Mouse (Mus musculus) cerebellum, adult 2 months (tissue): ENCODE data around the gene Tm4sf4.

Experiments
- CTCF ChIP-seq: fragments of 200-500 bp; IDR thresholded peaks from 2 replicates; pipeline ENCODE4 v1.5.1; 2011; ENCODE audit warnings: low read depth, mild to moderate bottlenecking, control low read depth, low read length, moderate library complexity, borderline replicate concordance; ENCODE audit not compliant: insufficient read depth
- POLR2A ChIP-seq: fragments of 200-500 bp; IDR thresholded peaks from 2 replicates; pipeline ENCODE4 v1.6.1; 2011; ENCODE audit warnings: low read length, control low read depth, borderline replicate concordance; ENCODE audit not compliant: insufficient read depth

GRCm38 (mm10) chr3:57463302-57463701, 38.2 kb downstream of the Tm4sf4 start:
- no peak for TF ChIP-seq CTCF
- TF ChIP-seq POLR2A = no peak
